Mouse (Mus musculus) left cerebral cortex, adult 8-10 months (tissue): ENCODE data around the gene Ppp1ca. TPM values are rescaled to one million over a fixed set of nuclear protein-coding genes. Genes with fewer than 3 reads are reported as not detected.

Source experiments
- DNase-seq, 2 experiments: peaks; one replicate each; pipeline ENCODE4 v3.0.0; 2022; ENCODE audit warnings: low spot score in 2 of 2
- total RNA-seq, 4 experiments: library from RNA; stranded (reverse); gene quantifications; 2 replicates each; pipeline ENCODE4 v1.2.4; 2022

Gene Ppp1ca
- total RNA-seq, 4 experiments from 2014 or later = 310 to 356 (median 326) TPM

DNA sequence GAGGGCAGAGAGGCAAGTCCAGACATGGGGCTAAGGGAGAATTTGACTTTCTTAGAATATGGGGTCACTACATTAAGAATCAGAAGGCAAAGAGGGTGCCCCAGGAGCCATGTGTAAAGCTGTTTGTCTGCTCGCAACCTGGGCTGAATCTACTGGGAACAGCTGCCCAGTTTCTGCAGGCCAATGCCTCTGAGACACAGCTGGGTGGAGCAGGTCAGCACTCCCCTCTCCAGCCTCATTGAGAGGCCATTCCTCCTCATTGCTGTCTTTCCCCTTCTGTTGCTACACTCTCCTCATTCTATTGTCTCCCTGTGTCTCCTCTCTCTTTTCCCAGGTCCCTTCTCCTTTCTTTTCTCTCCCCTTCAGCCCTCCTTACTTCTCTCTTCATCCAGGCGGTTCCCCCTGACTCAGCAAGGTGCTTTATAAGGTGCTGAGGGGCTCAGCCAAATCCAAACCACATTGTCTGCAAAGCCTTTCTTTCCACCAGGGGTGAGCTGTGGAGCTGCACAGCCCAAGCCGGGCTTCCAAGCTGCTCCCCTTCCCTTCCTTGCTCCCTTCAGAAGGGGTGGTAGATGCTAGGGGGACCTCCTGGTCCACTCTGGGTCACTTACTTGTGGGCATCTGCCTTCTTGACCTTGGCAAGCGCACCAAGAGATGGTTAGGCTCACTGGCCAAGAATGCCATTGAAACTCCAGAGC lies 20.2 kb downstream of the Ppp1ca start:
- DNase-seq = no peak

DNA sequence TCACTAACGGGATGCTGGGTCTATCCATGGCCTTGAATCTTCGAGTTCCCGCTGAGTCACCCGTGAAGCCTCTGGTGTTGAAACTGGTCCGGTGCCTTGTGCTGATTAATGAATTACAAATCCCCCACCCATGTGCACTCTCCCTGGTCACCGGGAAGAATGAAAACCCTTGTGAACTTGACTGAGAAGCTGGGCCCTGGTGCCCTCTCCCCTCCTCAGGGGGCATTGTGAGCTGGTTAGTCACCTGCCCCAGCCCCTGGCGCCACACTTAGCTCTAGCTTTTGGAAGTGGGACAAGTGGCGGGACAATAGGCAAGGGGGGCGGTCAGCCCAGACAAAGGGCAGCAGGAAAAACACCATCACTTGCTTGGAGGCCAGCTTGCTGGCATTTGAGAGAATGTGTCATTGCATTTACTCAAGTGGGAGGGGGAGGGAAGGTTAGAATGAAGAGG lies 21.7 kb downstream of the Ppp1ca start:
- no peak for DNase-seq

GRCm38 (mm10) chr19:4214071-4214770 lies 22.4 kb downstream of the Ppp1ca start, which contains the start of the genes Clcf1 and AC109138.7:
Gene Clcf1 (plus strand): TSS chr19:4214238.
Gene AC109138.7 (plus strand): TSS chr19:4214357.
- DNase-seq = no peak

DNA sequence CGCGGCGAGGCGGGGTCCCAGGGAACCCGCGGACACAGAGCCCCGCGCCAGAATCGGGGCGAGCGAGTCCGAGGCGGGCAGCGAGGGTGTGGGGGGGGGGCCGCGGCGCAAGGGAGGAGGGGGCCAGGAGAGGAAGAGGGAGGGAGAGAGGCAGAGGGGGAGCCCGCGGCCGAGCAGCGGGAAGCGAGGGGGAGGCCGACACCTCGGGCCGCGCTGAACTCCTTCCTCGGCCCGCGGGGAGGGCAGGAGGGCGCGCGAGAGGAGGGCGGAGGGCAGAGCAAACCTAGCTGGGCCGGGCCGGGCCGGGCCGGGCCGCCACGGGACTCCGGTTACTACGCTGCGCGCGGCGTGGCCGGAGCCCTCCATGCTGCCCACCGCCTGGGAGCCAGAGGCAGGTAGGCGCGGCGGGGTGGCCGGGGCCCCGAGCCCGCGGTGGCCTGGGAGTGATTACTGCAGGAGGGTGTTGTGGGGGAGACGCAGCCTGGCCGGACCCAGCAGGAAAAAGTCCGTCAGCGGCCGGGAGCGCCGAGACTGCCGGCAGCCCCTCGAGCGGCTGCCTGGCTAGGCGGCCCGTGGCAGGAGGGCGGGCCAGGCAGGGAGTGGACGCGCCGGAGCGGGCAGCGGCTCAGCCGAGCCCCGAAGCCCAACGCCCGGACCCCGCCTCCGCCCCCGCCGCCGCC lies 23.0 kb downstream of the Ppp1ca start:
- DNase-seq = no peak

GRCm38 (mm10) chr19:4215451-4215840 lies 23.6 kb downstream of the Ppp1ca start:
- no peak for DNase-seq

- DNase-seq = no peak
Observed at GRCm38 (mm10) chr19:4216041-4216685, 24.3 kb downstream of the Ppp1ca start.

- no peak for DNase-seq
Observed at GRCm38 (mm10) chr19:4217140-4217539, 25.3 kb downstream of the Ppp1ca start.

- no peak for DNase-seq
Observed at GRCm38 (mm10) chr19:4217855-4218254, 26.0 kb downstream of the Ppp1ca start.

DNA sequence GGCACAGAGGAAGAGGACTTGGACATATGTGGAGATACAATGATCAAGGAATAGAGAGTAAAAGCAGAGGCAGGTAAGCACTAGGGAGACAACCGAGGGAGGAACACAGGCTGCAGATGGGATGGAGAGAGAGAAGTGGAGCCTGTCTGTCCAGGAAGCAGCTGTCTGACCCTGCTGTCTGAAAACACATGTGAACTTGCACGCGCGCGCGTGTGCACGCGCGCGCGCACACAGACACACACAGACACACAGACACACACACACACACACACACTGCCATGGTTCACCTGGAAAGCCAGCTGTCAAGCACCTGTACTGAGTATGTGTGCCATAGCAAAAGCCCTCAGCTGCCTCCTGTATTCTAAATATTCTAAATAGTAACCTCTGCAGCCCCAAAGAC lies 26.4 kb downstream of the Ppp1ca start:
- no peak for DNase-seq

DNA sequence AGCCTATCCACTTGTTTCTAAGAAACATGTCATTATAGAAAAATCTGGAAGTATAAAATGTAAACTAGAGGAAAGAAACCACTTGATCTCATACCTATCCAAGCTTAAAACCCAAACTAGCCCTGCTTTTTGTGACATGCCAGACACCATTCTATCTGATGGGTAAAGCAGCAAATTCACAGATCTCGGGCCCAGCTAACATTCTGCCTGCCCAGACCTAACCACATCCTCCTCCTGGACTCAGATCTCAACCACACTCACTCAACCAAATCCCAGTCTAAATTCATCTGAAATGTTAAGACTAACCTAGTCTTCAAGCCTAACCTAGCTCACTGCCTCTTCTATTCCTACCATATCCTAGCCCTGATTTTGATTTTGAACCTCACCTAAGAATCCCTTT lies 26.9 kb downstream of the Ppp1ca start:
- DNase-seq = no peak

GRCm38 (mm10) chr19:4219943-4220342 lies 28.1 kb downstream of the Ppp1ca start:
- DNase-seq = no peak

- no peak for DNase-seq
Observed at GRCm38 (mm10) chr19:4220416-4220815, 28.6 kb downstream of the Ppp1ca start.

- DNase-seq = no peak
Observed at GRCm38 (mm10) chr19:4220957-4221743, 29.3 kb downstream of the Ppp1ca start.

- no peak for DNase-seq
Observed at GRCm38 (mm10) chr19:4222165-4222564, 30.3 kb downstream of the Ppp1ca start.

DNA sequence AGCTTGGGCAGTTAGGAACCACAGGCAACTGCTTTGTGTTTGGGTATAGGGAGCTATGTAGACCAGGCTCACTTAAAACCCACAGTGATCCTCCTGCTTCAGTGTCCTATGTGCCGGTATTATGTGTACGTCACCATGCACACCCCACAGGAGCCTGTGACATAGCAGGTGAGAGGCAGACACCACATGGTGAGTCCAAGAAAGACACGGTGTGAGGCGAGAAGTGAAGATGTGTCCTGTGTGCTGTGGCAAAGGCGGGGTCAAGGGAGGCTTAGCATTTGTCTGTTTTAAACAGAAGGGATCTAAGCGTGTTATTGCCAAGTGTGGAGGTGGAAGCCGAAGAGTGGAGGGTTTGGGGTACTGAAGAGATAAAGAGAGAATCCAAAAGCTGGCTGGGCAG lies 34.9 kb downstream of the Ppp1ca start:
- DNase-seq = no peak

GRCm38 (mm10) chr19:4227446-4227845 lies 35.6 kb downstream of the Ppp1ca start:
- no peak for DNase-seq

GRCm38 (mm10) chr19:4227894-4228678 lies 36.2 kb downstream of the Ppp1ca start:
- peak in 1 of 2 experiments; percentile 45 for DNase-seq

DNA sequence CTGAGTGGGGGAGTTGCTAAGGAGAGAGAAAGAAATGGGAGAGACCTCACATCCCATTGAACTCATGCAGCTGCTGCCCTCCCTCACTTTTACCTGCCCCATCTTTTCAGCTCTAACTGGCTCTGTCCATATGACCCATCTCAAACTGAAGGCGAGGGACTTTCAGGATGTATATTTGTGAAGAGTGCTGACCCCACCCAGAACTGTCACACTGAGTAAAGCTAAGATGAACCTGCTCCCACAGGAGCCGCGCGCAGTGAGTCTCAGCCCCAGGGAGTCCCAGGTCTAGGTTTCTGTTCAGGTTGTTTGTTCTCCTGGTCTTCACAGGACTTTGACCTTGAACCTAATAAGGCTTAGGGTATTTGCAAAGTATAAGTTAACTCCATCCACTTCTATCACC lies 37.0 kb downstream of the Ppp1ca start:
- DNase-seq = no peak

DNA sequence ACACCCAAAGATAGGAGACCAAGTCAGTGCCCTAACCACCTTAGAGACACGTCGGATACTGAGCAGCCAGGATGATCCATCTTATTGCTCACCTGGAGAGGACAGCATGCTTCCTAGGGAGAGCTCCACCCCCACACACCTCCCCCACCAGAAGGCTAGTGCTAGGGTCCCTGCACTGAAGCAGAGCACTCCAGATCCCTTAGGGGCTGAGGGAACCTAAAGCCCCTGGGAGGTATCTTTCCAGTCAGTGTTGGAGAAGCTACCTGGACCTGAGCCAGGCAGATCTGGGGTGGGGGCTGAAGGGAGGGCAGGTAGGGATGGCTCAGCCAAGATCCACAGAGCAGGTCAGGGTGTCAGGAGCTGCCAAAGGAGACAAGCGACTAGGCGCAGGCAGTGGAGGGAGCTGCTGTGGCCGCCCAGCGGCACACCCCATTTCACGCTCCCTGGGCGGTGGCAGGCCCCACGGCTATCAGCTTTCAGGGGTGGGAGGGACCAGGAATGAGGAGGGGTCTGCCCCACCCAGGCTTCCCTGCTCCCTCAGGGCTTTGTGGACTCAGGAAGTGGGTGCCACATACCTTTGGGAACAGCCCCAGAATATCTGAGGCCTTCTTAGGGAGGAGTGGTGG lies 37.7 kb downstream of the Ppp1ca start:
- DNase-seq = no peak

GRCm38 (mm10) chr19:4230415-4230814 lies 38.5 kb downstream of the Ppp1ca start:
- DNase-seq = no peak
